Mouse (Mus musculus): ENCODE data around the gene Mbd4.

The Mbd4 gene

DNA sequence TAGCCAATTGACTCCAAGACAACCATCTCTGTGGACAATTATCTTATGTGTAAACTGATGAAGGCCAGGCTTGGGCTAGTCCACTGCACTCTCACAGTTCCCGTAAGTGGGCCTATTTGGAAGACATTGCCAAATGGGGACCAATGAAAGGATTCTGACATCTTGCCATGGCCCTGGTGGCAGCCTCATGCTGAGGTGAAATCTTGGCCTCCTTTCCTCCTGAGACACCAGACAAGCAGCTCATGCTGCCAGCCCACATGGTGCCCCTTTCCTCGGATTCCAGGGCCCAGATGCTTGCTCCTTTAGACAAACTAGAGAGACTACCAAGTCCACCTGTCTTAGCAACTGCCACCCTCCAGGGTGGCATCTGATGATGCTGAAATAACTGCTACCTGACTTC, 35.0 kb downstream of the Mbd4 start:
- in situ Hi-C loops (cut with MboI, MseI) = no loop called here

DNA sequence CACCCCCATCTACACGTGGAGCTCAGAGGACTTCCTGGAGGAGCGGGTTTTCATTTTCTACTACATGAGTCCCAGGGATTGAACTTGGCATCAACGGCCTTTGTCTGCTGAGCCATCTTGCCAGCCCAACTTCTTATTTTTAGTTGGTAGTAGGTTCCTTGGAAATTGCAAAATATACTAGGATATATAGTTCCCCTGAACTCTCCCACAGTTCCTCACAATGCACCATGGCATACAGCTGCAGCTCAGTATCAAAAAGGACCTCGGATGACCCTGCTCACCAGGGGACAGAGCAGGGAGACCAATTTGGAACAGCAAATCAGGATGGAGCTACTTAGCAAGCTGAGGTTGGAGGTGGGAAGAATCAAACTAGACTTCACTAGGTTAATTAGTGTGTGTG, 38.1 kb downstream of the Mbd4 start:
- in situ Hi-C loops (cut with MboI, MseI) = no loop called here

DNA sequence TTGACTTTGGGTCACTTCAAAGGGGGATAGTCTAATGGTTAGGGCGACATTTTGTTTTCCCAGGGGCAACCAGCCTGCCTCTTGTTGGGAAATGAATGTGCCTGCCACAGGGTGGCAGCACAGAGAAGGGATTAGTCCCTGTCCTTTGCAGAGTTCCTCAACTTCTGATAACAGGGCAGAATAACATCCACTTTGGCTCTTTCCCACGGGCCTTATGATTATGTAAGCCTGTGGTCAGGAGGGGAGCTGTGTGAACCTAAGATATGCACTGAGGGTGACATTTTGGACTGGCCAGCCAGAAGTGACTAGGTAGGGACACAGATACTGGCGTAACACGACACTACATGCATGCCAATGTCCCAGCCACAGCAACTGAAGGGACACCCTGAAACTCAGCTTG, 39.1 kb downstream of the Mbd4 start:
- in situ Hi-C loops (cut with MboI, MseI) = loop anchor here in 1 of 2 experiments (5.0 kb wide), 1 partner anchor 38 kb away; the partner anchor contains the start of genes Ift122 and Mbd4

DNA sequence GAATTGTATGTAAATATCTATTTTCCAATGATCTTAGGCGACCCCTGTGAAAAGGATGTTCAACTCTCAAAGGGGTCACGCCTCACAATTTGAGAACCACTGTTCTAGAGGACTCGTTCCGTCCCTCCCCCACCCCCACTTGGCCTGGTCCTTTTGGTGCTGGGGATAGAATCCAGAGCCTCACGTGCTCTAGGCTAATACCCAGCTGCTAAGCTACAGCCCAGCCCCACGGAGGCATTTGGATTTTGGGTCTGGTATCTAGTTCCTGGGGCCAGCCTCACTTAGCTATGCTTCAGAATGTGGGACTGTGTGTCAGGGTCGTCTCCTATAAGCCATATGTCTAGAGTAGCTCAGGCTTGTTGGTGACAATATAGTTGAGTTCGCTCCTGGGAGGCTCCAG, 41.6 kb downstream of the Mbd4 start:
- in situ Hi-C loops (cut with MboI, MseI) = loop anchor here in 1 of 2 experiments (5.0 kb wide), 1 partner anchor 41 kb away; the partner anchor contains the start of genes Ift122 and Mbd4

DNA sequence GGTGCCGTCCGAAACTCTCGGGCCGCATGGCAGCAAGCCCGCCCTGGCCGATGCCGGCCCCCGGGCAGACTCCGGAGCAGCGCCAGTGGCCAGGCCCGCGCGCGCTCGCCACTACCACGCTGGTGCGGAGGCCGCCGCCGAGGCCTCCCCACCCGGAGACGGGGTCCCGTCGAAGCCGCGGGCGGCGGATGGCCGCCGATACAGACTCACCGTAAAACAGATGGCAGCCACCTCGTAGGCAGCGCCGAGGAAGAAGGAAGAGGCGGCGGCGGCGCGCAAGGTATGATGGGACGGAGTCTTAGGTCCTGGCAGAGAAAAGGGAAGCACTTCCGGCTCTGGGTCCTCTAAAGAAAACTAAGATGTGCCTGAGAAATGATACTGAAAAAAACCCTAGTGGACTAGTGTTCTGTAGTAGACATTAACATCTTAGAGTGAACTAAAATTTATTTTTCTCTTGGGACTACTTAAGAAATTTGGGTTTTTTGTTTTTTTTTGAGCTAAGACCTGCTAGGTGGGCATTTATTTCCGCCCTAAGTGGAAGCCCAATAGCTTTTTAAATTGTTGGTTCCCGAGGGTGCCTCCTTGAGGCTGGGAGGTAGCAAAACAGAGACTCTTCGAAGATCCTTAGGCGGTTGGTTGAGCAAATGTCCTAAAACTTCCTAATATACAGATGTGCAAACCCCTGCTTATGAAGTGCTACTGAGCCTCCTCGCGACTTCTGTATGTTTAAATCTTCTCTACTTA, 44.5 kb downstream of the Mbd4 start, which contains the start of gene Rpl32:
Gene Rpl32 (minus strand): TSS at position 260 of the 744 bp plus-strand sequence.
- in situ Hi-C loops (cut with MboI, MseI) = no loop called here

DNA sequence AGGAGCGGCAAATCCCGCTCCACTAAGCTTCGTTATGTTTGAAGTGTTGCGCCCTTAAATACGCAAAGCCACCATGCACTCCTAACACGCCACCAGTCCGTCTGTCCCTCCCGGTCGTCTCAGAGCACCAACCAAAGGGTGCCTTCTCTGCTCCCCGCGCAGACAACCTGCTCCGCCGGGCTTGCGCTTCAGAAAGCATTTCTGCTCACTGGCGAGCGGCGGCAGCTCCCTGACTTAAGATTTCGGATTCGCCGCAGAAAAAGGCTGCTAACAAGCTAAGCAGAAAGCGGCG, 45.0 kb downstream of the Mbd4 start:
- in situ Hi-C loops (cut with MboI, MseI) = no loop called here

DNA sequence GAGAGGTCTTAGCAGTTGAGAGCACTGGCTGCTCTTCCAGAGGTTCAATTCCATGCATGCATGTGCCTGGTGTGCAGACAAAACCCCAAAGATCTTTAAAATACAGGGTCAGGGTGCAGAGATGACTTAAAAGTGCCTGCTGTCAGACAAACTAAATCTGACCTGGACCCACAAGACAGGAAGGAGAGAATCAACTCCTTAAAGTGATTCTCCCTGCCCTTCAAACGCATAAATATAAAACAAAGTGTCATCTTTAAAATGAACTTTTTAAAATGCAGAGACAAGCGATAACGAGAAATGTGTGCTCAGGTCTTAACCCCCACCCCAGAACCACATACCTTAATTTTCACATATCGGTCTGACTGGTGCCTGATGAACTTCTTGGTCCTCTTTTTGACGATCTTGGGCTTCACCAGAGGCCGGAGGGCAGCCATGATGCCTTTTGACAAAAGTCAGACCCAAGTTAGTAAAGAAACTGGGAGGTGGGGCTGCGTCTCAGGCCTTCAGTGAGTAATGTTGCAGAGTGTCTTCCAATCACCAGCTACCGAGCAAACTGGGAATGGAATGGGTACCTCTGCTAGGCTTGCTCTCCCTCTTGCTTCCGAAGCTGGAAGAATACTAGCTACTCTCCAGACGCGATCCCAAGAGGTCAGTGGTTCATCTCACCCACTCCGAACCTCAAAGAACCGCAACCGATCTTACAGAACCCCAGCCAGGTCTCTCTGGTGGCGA, 45.5 kb downstream of the Mbd4 start:
- in situ Hi-C loops (cut with MboI, MseI) = no loop called here

DNA sequence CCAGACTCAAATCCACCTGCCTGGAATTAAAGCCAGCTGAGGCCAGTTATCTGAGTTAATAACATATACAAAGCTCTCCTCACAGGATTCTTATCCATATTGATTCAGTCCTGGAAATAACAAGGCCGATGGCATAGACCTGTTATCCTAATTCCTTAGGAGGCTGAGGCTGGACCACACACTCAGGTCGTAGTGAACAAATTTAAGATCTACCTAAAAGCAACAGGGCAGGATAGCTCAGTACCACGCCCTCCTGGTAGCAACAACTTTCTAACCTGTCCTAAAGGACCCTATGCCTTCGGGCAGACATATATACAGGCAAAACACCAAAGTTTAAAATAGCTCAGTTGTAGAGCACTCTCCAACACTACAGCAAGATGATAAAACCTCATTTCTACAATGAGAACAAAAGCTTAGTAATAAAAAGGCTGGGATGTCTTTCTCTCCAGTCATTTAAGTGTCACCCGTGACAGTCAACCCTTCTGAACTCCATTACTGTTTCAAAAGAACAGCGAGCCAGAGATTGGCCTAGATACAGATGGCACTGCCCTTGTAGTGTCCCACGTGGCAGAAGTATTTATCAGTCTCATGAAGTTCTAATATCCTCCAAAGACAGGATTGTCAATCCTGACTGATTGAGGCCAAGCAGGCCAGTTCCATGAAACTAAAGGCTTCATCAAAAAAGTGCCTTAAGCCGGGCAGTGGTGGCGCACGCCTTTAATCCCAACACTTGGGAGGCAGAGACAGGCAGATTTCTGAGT, 48.6 kb downstream of the Mbd4 start:
- in situ Hi-C loops (cut with MboI, MseI) = no loop called here

DNA sequence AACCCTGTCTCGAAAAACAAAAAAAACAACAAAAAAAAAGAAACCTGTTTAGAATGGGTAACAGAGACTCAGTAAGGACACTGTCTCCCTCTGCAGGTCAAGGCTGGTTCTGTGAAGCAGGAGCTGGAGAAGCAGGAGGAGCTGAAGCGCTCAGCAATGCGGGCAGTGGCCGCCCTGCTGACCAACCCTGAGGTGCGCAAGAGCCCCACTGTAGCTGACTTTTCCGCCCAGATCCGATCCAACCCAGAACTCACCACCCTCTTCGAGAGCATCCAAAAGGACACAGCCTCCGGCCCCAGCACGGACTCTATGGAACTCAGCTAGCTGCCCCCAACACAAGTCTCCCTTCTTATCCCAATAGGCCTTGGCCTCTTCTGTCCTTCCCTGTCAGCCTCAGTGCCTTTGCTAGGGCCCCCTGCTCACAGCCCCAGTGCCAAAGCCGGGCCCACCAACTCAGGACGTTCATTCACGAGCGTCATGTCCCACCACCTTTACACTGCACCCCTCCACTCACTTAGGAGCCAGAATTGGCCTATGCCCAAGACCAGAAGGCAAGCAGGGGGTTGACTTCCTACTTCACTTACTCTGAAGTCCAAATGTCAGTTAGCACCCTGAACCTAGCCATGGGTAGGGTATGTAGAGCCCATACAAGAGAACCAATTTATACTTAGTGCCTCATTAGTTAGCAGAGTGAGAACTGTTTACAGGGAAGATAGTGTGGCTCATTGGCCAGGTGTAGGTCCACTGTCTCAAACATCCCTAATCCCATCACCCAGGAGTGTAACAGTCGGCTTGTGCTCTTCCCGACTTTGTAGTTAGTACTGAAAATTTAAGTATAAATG, 49.4 kb downstream of the Mbd4 start:
- in situ Hi-C loops (cut with MboI, MseI) = no loop called here

DNA sequence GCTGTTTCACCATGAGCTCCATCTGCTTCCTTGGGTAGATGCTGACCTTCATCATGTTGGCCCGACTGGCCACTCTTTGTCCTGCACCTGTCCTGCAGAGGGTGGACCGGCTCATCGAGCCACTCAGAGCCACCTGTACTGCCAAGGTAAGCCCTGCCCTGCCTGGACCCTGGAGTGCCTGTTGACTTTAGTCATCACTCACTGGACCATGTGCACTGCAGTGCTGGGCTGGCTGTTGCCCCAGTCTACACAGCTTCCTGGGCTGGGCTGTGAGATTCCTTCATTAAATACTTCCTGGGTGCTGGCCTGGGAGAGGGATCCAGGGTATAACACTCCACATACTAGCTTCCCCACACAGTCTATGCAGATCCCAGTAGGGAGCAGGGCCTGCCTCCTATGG, 51.4 kb downstream of the Mbd4 start:
- in situ Hi-C loops (cut with MboI, MseI) = no loop called here

DNA sequence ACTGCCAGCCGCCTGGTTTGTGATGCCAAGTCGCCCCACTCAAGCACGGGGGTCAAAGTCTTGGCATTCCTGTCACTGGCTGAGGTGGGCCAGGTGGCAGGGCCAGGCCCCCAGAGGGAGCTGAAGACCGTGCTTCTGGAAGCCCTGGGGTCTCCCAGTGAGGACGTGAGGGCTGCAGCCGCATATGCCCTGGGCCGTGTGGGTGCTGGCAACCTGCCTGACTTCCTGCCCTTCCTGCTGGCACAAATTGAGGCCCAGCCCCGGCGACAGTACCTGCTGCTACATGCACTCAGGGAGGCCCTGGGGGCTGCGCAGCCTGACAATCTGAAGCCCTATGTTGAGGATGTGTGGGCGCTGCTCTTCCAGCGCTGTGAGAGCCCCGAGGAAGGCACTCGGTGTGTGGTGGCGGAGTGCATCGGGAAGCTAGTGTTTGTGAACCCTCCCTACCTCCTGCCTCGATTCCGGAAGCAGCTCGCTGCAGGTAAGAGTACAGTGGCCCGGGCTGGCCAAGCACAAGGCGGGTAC, 60.4 kb downstream of the Mbd4 start:
- in situ Hi-C loops (cut with MboI, MseI) = no loop called here

DNA sequence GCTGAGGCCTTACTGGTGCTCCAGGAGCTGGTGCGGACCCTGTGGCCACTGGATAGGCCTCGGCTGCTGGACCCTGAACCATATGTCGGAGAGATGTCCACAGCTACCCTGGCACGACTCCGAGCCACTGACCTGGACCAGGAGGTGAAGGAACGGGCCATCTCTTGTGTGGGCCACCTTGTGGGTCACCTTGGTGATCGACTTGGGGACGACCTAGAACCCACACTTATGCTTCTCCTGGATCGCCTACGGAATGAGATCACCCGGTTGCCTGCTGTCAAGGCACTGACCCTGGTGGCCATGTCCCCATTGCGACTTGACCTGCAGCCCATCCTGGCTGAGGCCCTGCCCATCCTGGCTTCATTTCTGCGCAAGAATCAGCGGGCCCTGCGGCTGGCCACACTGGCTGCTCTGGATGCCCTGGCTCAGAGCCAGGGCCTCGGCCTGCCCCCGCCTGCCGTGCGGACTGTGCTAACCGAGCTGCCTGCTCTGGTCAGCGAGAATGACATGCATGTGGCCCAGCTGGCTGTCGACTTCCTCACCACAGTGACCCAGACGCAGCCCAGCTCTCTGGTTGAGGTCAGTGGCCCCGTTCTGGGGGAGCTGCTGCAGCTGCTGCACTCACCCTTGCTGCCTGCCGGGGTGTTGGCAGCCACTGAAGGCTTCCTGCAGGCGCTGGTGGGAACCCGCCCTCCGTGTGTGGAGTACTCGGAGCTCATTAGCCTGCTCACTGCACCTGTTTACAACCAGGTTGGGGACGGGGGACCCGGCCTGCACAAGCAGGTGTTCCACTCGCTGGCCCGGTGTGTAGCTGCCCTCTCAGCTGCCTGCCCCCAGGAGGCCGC, 61.1 kb downstream of the Mbd4 start:
- in situ Hi-C loops (cut with MboI, MseI) = no loop called here

DNA sequence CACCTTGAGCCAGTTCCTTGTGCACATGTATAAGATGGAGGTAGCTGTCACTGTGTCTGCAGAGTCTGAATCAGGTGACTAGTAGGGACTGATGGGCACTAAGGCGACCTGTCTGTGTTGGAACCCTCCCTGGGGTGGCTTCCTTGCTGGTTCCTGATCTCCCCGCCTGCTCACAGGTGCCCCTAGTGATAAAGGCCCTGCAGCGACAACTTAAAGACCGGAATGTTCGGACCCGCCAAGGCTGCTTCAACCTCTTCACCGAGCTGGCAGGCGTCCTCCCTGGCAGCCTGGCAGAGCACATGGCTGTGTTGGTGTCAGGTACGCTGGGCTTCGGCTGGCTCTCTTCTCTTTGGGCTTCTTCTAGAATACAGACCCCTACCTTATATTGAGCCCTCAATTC, 62.2 kb downstream of the Mbd4 start:
- in situ Hi-C loops (cut with MboI, MseI) = no loop called here
